In genomic region chr1:127756331-127757163, GRCm38 (mm10) we compare ENCODE assay signal across 14 mouse cellular contexts. TPM values are rescaled to one million over a fixed set of nuclear protein-coding genes. Genes with fewer than 3 reads are reported as not detected.
DNase-seq lines count a peak whose midpoint lies in the region; ATAC-seq and TF ChIP-seq lines count a peak whose summit lies in the region.
"Had no signal": no experiment of that assay in that cellular context is flagged by ENCODE, and none has a peak within 500 bp of the region (broad histone marks: within the 10 kb centered on the region; RNA-seq: fewer than 3 reads in every experiment).

No protein-coding gene starts in this region.

- 69% methylated on average over 5 of the region's 5 CpGs for WGBS in intestine, embryonic 15.5 days
- WGBS in intestine, postnatal 0 days, result 67% methylated on average over 5 of the region's 5 CpGs
- WGBS in bone marrow, adult 2 months, result 60% methylated on average over 5 of the region's 5 CpGs

- TF ChIP-seq CTCF in intestine, postnatal 0 days (IDR thresholded peaks at IDR 0.05; ENCODE audit: low read depth), result no peak
- no peak for TF ChIP-seq CTCF in bone marrow, adult 2 months (IDR thresholded peaks at IDR 0.05; ENCODE audit: control insufficient read depth, insufficient read depth, low read length)

- no peak overlapping the region for H3K4me2 ChIP-seq in intestine, embryonic 15.5 days (replicated peaks)
- no peak overlapping the region for H3K4me2 ChIP-seq in intestine, postnatal 0 days (replicated peaks; ENCODE audit: low read depth)
- H3K4me2 ChIP-seq: midbrain, embryonic 11.5 days; neural tube, embryonic 12.5 days had no signal

- H3K36me3 ChIP-seq in intestine, embryonic 15.5 days, result no peaks in the 10 kb centered on the region
- H3K36me3 ChIP-seq in intestine, postnatal 0 days (ENCODE audit: control insufficient read depth, insufficient read depth), result no peaks in the 10 kb centered on the region
- H3K36me3 ChIP-seq: neural tube, embryonic 12.5 days had no signal

- peak; percentile 87 for DNase-seq in liver
- DNase-seq in spleen, postnatal 14 days (ENCODE audit: low spot score in 2 of 2), result peak; percentile 13 to 31
- no peak for DNase-seq in layer of hippocampus, postnatal 10 days (ENCODE audit: low spot score in 2 of 2)
- no peak for DNase-seq in right cerebral cortex, postnatal 25 days
- DNase-seq: gastrocnemius, postnatal 25 days; kidney, adult 8-10 months had no signal

- no peak overlapping the region for H3K9ac ChIP-seq in intestine, embryonic 15.5 days
- H3K9ac ChIP-seq in intestine, postnatal 0 days (ENCODE audit: low read depth, low read length), result no peak overlapping the region
- H3K9ac ChIP-seq: neural tube, embryonic 12.5 days had no signal

- TF ChIP-seq POLR2A in bone marrow, adult 2 months (IDR thresholded peaks at IDR 0.05; ENCODE audit: borderline replicate concordance, control insufficient read depth, low read depth, low read length), result no peak

- H3K9me3 ChIP-seq in intestine, embryonic 15.5 days, result no peaks in the 10 kb centered on the region
- H3K9me3 ChIP-seq in intestine, postnatal 0 days (ENCODE audit: control insufficient read depth), result no peaks in the 10 kb centered on the region
- H3K9me3 ChIP-seq: neural tube, embryonic 12.5 days had no signal

- no peak overlapping the region for H3K4me3 ChIP-seq in intestine, embryonic 15.5 days (replicated peaks)
- no peak overlapping the region for H3K4me3 ChIP-seq in intestine, postnatal 0 days (ENCODE audit: low read depth, low read length)
- no peak overlapping the region for H3K4me3 ChIP-seq in bone marrow, adult 2 months (replicated peaks; ENCODE audit: control insufficient read depth, low read depth, low read length)
- H3K4me3 ChIP-seq: neural tube, embryonic 12.5 days had no signal

- no peaks in the 10 kb centered on the region for H3K27me3 ChIP-seq in intestine, embryonic 15.5 days (replicated peaks)
- H3K27me3 ChIP-seq in intestine, postnatal 0 days (replicated peaks; ENCODE audit: control insufficient read depth, insufficient read depth, low read length), result no peaks in the 10 kb centered on the region
- H3K27me3 ChIP-seq: neural tube, embryonic 12.5 days had no signal

- peak; percentile 81 for ATAC-seq in intestine, embryonic 15.5 days
- no peak for ATAC-seq in intestine, postnatal 0 days
- ATAC-seq in activated CD4-positive, CD25-positive, alpha-beta regulatory T cell, adult 4 months, result no peak
- ATAC-seq: CD4-positive, CD25-positive, alpha-beta regulatory T cell, adult 4 months had no signal

- no peaks in the 10 kb centered on the region for H3K4me1 ChIP-seq in intestine, embryonic 15.5 days (replicated peaks)
- H3K4me1 ChIP-seq in intestine, postnatal 0 days (replicated peaks; ENCODE audit: control insufficient read depth, insufficient read depth, low read length), result no peaks in the 10 kb centered on the region
- H3K4me1 ChIP-seq in bone marrow, adult 2 months (ENCODE audit: control insufficient read depth, insufficient read depth, low read length), result no peaks in the 10 kb centered on the region
- H3K4me1 ChIP-seq: neural tube, embryonic 12.5 days had no signal

- no peak overlapping the region for H3K27ac ChIP-seq in intestine, embryonic 15.5 days
- H3K27ac ChIP-seq in intestine, postnatal 0 days (ENCODE audit: low read depth, low read length), result no peak overlapping the region
- peak overlapping the region; percentile 68; the same call in 1 of the 2 replicates for H3K27ac ChIP-seq in bone marrow, adult 2 months (ENCODE audit: control insufficient read depth, insufficient read depth, low read depth, low read length, poor library complexity)
- H3K27ac ChIP-seq: neural tube, embryonic 12.5 days had no signal

RNA-seq across cellular contexts. Expression of gene Ccnt2, which starts 17.4 kb away (rescaled TPM):
- 57.1 and 57.7 TPM in 2 replicates for polyA plus RNA-seq in intestine, embryonic 15.5 days (2015; fragmentation: Nextera tagmentation; extraction: Ambion mirVana)
- 17.7 and 21.1 TPM in 2 replicates for polyA plus RNA-seq in intestine, postnatal 0 days (2015; fragmentation: Nextera tagmentation; extraction: Ambion mirVana)
- 17.1 and 23.9 TPM in 2 replicates for polyA plus RNA-seq in bone marrow, adult 2 months (2011; ENCODE audit: insufficient read depth, insufficient read length, low replicate concordance, missing spikeins)
- polyA plus RNA-seq in activated CD4-positive, CD25-positive, alpha-beta regulatory T cell, adult 4 months (2017; shearing (Covaris generic)), result 10 to 100 TPM; 84.2 to 85.8 TPM
- 10 to 100 TPM; 50.5 to 54.4 TPM for total RNA-seq in layer of hippocampus, postnatal 10 days (2021)

RNA-seq across cellular contexts. Expression of gene Acmsd, which starts 27.3 kb away (rescaled TPM):
- 0.15 and 0.28 TPM in 2 replicates for polyA plus RNA-seq in intestine, embryonic 15.5 days (2015; fragmentation: Nextera tagmentation; extraction: Ambion mirVana)
- not detected in 2 replicates for polyA plus RNA-seq in intestine, postnatal 0 days (2015; fragmentation: Nextera tagmentation; extraction: Ambion mirVana)
- 4.1 and 11.2 TPM in 2 replicates for polyA plus RNA-seq in bone marrow, adult 2 months (2011; ENCODE audit: insufficient read depth, insufficient read length, low replicate concordance, missing spikeins)
- under 1 TPM in 1 of 2 experiments, not detected in 1; 0.12 TPM for polyA plus RNA-seq in activated CD4-positive, CD25-positive, alpha-beta regulatory T cell, adult 4 months (2017; shearing (Covaris generic))
- total RNA-seq in layer of hippocampus, postnatal 10 days (2021), result not detected
- total RNA-seq: gastrocnemius, postnatal 25 days had no signal
- polyA plus RNA-seq: brain, embryonic 14.5 days; neural tube, embryonic 12.5 days had no signal

Comparison
In these comparisons a context has a peak if more than half of its experiments do, and no peak if none do; other contexts are left out.
1. DNase-seq: peak in liver (single experiment) and spleen, postnatal 14 days (2 of 2); none in layer of hippocampus, postnatal 10 days (0 of 2) and right cerebral cortex, postnatal 25 days (single experiment).